Mouse (Mus musculus) hindbrain, embryonic 11.5 days (tissue): Measurements from ENCODE around the gene Npas2. TPM values are rescaled to one million over a fixed set of nuclear protein-coding genes. Genes with fewer than 3 reads are reported as not detected.

Experiments used
- ATAC-seq: fragments of 200-750 bp; cut with Nextera tagmentation; 2 replicates; pipeline ENCODE4 v1.8.0; 2017; ENCODE audit warnings: mild to moderate bottlenecking, moderate TSS enrichment, moderate library complexity; ENCODE audit not compliant: low FRiP score
- DNase-seq: peaks from one replicate; pipeline ENCODE4 v3.0.0-alpha.2; 2015; ENCODE audit warnings: low spot score
- H3K27ac ChIP-seq: fragments of 300-500 bp; sonication (generic); 2 replicates; pipeline ENCODE4 v1.5.1; 2014; ENCODE audit warnings: mild to moderate bottlenecking, low read depth, low read length
- H3K27me3 ChIP-seq: fragments of 300-500 bp; sonication (generic); 2 replicates; pipeline ENCODE4 v1.6.1; 2014; ENCODE audit warnings: mild to moderate bottlenecking, low read length, moderate library complexity, mixed read lengths; ENCODE audit not compliant: control insufficient read depth, insufficient read depth
- H3K36me3 ChIP-seq: fragments of 300-500 bp; sonication (generic); 2 replicates; pipeline ENCODE4 v1.6.1; 2014; ENCODE audit warnings: mild to moderate bottlenecking, low read length, moderate library complexity, mixed read lengths; ENCODE audit not compliant: control insufficient read depth, insufficient read depth
- H3K4me1 ChIP-seq: fragments of 300-500 bp; sonication (generic); replicated peaks from 2 replicates; pipeline ENCODE4 v1.6.1; 2014; ENCODE audit warnings: low read length, mixed read lengths; ENCODE audit not compliant: control insufficient read depth, insufficient read depth
- H3K4me2 ChIP-seq: fragments of 300-500 bp; sonication (generic); replicated peaks from 2 replicates; pipeline ENCODE4 v1.6.1; 2014; ENCODE audit warnings: mild to moderate bottlenecking, low read depth, low read length
- H3K4me3 ChIP-seq: fragments of 300-500 bp; sonication (generic); 2 replicates; pipeline ENCODE4 v1.5.1; 2014; ENCODE audit warnings: low read depth, low read length
- H3K9ac ChIP-seq: fragments of 300-500 bp; sonication (generic); 2 replicates; pipeline ENCODE4 v1.6.1; 2014; ENCODE audit warnings: low read depth, low read length
- H3K9me3 ChIP-seq: fragments of 300-500 bp; sonication (generic); 2 replicates; pipeline ENCODE4 v1.6.1; 2016; ENCODE audit warnings: low read length; ENCODE audit not compliant: control insufficient read depth
- WGBS: fragments of 180-500 bp; shearing (Covaris S2); extraction: QIAGEN DNeasy Blood & Tissue Kit; methylation state at CpG from one replicate; pipeline ENCODE4 v1.1.7; 2014; 5-methylcytosine and 5-hydroxymethylcytosine counted together
- polyA plus RNA-seq: library from polyadenylated mRNA; unstranded; fragments of >200 nt; fragmentation: Nextera tagmentation; extraction: Ambion mirVana; gene quantifications from 2 replicates; pipeline ENCODE4 v1.2.1, GENCODE M21; 2014

Gene Npas2
- polyA plus RNA-seq, 1 experiment from 2014 or later: 0.12 TPM

GRCm38 (mm10) chr1:39365562-39365961 lies 172.0 kb downstream of the Npas2 start:
- Histone ChIP-seq H3K4me3 (no peak overlapping the region), H3K9ac (no peak overlapping the region), H3K4me2 (no peak overlapping the region), H3K9me3 (no peaks in the 10 kb centered on the region), H3K4me1 (0 out of 2 replicates have a peak, but pooled peaks cover 3% of the 10 kb centered on the region), H3K27ac (no peak overlapping the region), H3K36me3 (peaks cover 8% of the 10 kb centered on the region; the same call in 1 of the 2 replicates), H3K27me3 (no peaks in the 10 kb centered on the region)
- ATAC-seq: no peak
- no peak for DNase-seq
- 83% methylated on average over 1 of the region's 1 CpGs for WGBS

- Histone ChIP-seq H3K9me3 (no peaks in the 10 kb centered on the region), H3K27ac (no peak overlapping the region), H3K4me3 (peak overlapping the region; percentile 92), H3K4me2 (peak overlapping the region; percentile 34), H3K36me3 (peaks cover 14% of the 10 kb centered on the region), H3K9ac (peak overlapping the region; percentile 47), H3K27me3 (no peaks in the 10 kb centered on the region), H3K4me1 (0 out of 2 replicates have a peak, but pooled peaks cover 3% of the 10 kb centered on the region)
- DNase-seq: no peak
- 27% methylated on average over 6 of the region's 6 CpGs for WGBS
- ATAC-seq: peak; percentile 36
These were observed 173.5 kb downstream of the Npas2 start for GRCm38 (mm10) chr1:39367045-39367444.

- H3K9ac ChIP-seq: peak within 1 kb of the TSS; percentile 99
- peaks cover 14% of the 10 kb centered on the region for H3K36me3 ChIP-seq
- peak; percentile 99 for ATAC-seq
- DNase-seq: peak; percentile 98
- peak within 1 kb of the TSS; percentile 92 for H3K4me3 ChIP-seq
- no peaks in the 10 kb centered on the region for H3K9me3 ChIP-seq
- H3K4me2 ChIP-seq: peak within 1 kb of the TSS; percentile 50
- H3K27ac ChIP-seq: peak within 1 kb of the TSS; percentile 90
- 0 out of 2 replicates have a peak, but pooled peaks cover 3% of the 10 kb centered on the region for H3K4me1 ChIP-seq
- no peaks in the 10 kb centered on the region for H3K27me3 ChIP-seq
- WGBS: under 1% methylated on average over 58 of the region's 62 CpGs
These were observed 174.2 kb downstream of the Npas2 start, which contains the start of gene Rpl31 for GRCm38 (mm10) chr1:39367601-39368266. TSS of gene Rpl31 (plus strand) at chr1:39367842.

- DNase-seq (peak; percentile 54), ATAC-seq (peak; percentile 69)
- 0 out of 2 replicates have a peak, but pooled peaks cover 3% of the 10 kb centered on the region for H3K4me1 ChIP-seq
- H3K9me3 ChIP-seq: no peaks in the 10 kb centered on the region
- peak overlapping the region; percentile 92 for H3K4me3 ChIP-seq
- H3K27ac ChIP-seq: peak overlapping the region; percentile 90
- no peaks in the 10 kb centered on the region for H3K27me3 ChIP-seq
- WGBS: under 1% methylated on average over 34 of the region's 34 CpGs
- H3K36me3 ChIP-seq: peaks cover 14% of the 10 kb centered on the region
- H3K9ac ChIP-seq: peak overlapping the region; percentile 99
- H3K4me2 ChIP-seq: peak overlapping the region; percentile 50
These were observed 174.8 kb downstream of the Npas2 start for GRCm38 (mm10) chr1:39368267-39368841.

- H3K9ac ChIP-seq: no peak overlapping the region
- H3K27ac ChIP-seq: no peak overlapping the region
- H3K36me3 ChIP-seq: peaks cover 14% of the 10 kb centered on the region
- 95% methylated on average over 6 of the region's 6 CpGs for WGBS
- no peak for DNase-seq
- H3K9me3 ChIP-seq: no peaks in the 10 kb centered on the region
- no peaks in the 10 kb centered on the region for H3K27me3 ChIP-seq
- H3K4me1 ChIP-seq: 0 out of 2 replicates have a peak, but pooled peaks cover 3% of the 10 kb centered on the region
- no peak overlapping the region for H3K4me2 ChIP-seq
- no peak for ATAC-seq
- no peak overlapping the region for H3K4me3 ChIP-seq
These were observed 176.9 kb downstream of the Npas2 start for GRCm38 (mm10) chr1:39370431-39370830.

GRCm38 (mm10) chr1:39372220-39372843 lies 178.8 kb downstream of the Npas2 start:
- 91% methylated on average over 8 of the region's 8 CpGs for WGBS
- Histone ChIP-seq H3K9ac (no peak overlapping the region), H3K36me3 (peaks cover 14% of the 10 kb centered on the region), H3K27ac (no peak overlapping the region), H3K4me1 (0 out of 2 replicates have a peak, but pooled peaks cover 3% of the 10 kb centered on the region), H3K27me3 (no peaks in the 10 kb centered on the region), H3K4me2 (no peak overlapping the region), H3K4me3 (no peak overlapping the region), H3K9me3 (no peaks in the 10 kb centered on the region)
- ATAC-seq (no peak), DNase-seq (no peak)

GRCm38 (mm10) chr1:39373378-39373777 lies 179.8 kb downstream of the Npas2 start:
- peaks cover 14% of the 10 kb centered on the region for H3K36me3 ChIP-seq
- 0 out of 2 replicates have a peak, but pooled peaks cover 3% of the 10 kb centered on the region for H3K4me1 ChIP-seq
- DNase-seq (no peak), ATAC-seq (no peak)
- no peak overlapping the region for H3K4me2 ChIP-seq
- H3K27ac ChIP-seq: no peak overlapping the region
- H3K27me3 ChIP-seq: no peaks in the 10 kb centered on the region
- 70% methylated on average over 4 of the region's 4 CpGs for WGBS
- H3K9ac ChIP-seq: no peak overlapping the region
- H3K4me3 ChIP-seq: no peak overlapping the region
- H3K9me3 ChIP-seq: no peaks in the 10 kb centered on the region

GRCm38 (mm10) chr1:39374231-39374809 lies 180.8 kb downstream of the Npas2 start:
- no peak overlapping the region for H3K4me3 ChIP-seq
- H3K36me3 ChIP-seq: peaks cover 14% of the 10 kb centered on the region
- H3K9ac ChIP-seq: no peak overlapping the region
- WGBS: 90% methylated on average over 5 of the region's 5 CpGs
- no peak overlapping the region for H3K4me2 ChIP-seq
- no peak for ATAC-seq
- H3K27ac ChIP-seq: no peak overlapping the region
- H3K27me3 ChIP-seq: no peaks in the 10 kb centered on the region
- H3K4me1 ChIP-seq: no peaks in the 10 kb centered on the region
- no peak for DNase-seq
- no peaks in the 10 kb centered on the region for H3K9me3 ChIP-seq
